Mouse (Mus musculus) embryonic facial prominence, embryonic 13.5 days (tissue): ENCODE data around the gene Clmn. TPM values are rescaled to one million over a fixed set of nuclear protein-coding genes. Genes with fewer than 3 reads are reported as not detected.
A peak's percentile ranks its signal among the peaks of the same experiment; 100 is the strongest.

Source experiments
- ATAC-seq: fragments of 200-750 bp; cut with Nextera tagmentation; 2 replicates; pipeline ENCODE4 v1.8.0; 2017; ENCODE audit warnings: low read depth; ENCODE audit not compliant: insufficient number of reproducible peaks, insufficient read depth, low FRiP score, low TSS enrichment
- H3K27ac ChIP-seq: fragments of 300-500 bp; sonication (generic); 2 replicates; pipeline ENCODE4 v1.5.1; 2015; ENCODE audit warnings: moderate library complexity, mild to moderate bottlenecking, inconsistent platforms
- H3K27me3 ChIP-seq: fragments of 300-500 bp; sonication (generic); 2 replicates; pipeline ENCODE4 v1.6.1; 2015; ENCODE audit warnings: mild to moderate bottlenecking, inconsistent platforms
- H3K36me3 ChIP-seq: fragments of 300-500 bp; sonication (generic); 2 replicates; pipeline ENCODE4 v1.6.1; 2015; ENCODE audit warnings: mild to moderate bottlenecking, inconsistent platforms
- H3K4me1 ChIP-seq: fragments of 300-500 bp; sonication (generic); 2 replicates; pipeline ENCODE4 v1.6.1; 2015; ENCODE audit warnings: inconsistent platforms
- H3K4me2 ChIP-seq: fragments of 300-500 bp; sonication (generic); 2 replicates; pipeline ENCODE4 v1.6.1; 2015; ENCODE audit warnings: moderate library complexity, mild to moderate bottlenecking, inconsistent platforms
- H3K4me3 ChIP-seq: fragments of 300-500 bp; sonication (generic); 2 replicates; pipeline ENCODE4 v1.5.1; 2015; ENCODE audit warnings: mild to moderate bottlenecking, inconsistent platforms
- H3K9ac ChIP-seq: fragments of 300-500 bp; sonication (generic); 2 replicates; pipeline ENCODE4 v1.6.1; 2015; ENCODE audit warnings: mild to moderate bottlenecking, inconsistent platforms
- H3K9me3 ChIP-seq: fragments of 300-500 bp; sonication (generic); 2 replicates; pipeline ENCODE4 v1.6.1; 2016; ENCODE audit warnings: inconsistent platforms
- WGBS: fragments of 180-500 bp; shearing (Covaris S2); methylation state at CpG from one replicate; pipeline ENCODE4 v1.1.7; 2015; ENCODE audit warnings: mixed read lengths; 5-methylcytosine and 5-hydroxymethylcytosine counted together
- polyA plus RNA-seq: library from polyadenylated mRNA; unstranded; fragments of >200 nt; fragmentation: Nextera tagmentation; extraction: Ambion mirVana; gene quantifications from 2 replicates; pipeline ENCODE4 v1.2.1, GENCODE M21; 2015

Gene Clmn
- polyA plus RNA-seq, 1 experiment from 2014 or later = 4.3 TPM

GRCm38 (mm10) chr12:104899161-104899560, 34.3 kb upstream of the Clmn start:
- Histone ChIP-seq H3K4me1 (peaks cover 34% of the 10 kb centered on the region), H3K27ac (no peak overlapping the region), H3K4me2 (no peak overlapping the region), H3K36me3 (no peaks in the 10 kb centered on the region), H3K9me3 (no peaks in the 10 kb centered on the region), H3K27me3 (no peaks in the 10 kb centered on the region; the same call in 1 of the 2 replicates), H3K9ac (0 out of 2 replicates have a peak overlapping the region, but pooled peaks have one; percentile 40), H3K4me3 (no peak overlapping the region)
- no peak for ATAC-seq
- 63% methylated on average over 11 of the region's 11 CpGs for WGBS

- H3K4me3 ChIP-seq = no peak overlapping the region
- H3K4me1 ChIP-seq = peaks cover 29% of the 10 kb centered on the region
- H3K9me3 ChIP-seq = no peaks in the 10 kb centered on the region
- no peak overlapping the region for H3K27ac ChIP-seq
- no peak overlapping the region for H3K9ac ChIP-seq
- WGBS = 69% methylated on average over 9 of the region's 9 CpGs
- ATAC-seq = no peak
- H3K36me3 ChIP-seq = no peaks in the 10 kb centered on the region
- H3K27me3 ChIP-seq = no peaks in the 10 kb centered on the region; the same call in 1 of the 2 replicates
- H3K4me2 ChIP-seq = no peak overlapping the region
Observed at GRCm38 (mm10) chr12:104898718-104899117, 33.8 kb upstream of the Clmn start.

GRCm38 (mm10) chr12:104897051-104897618, 32.3 kb upstream of the Clmn start:
- peak overlapping the region; percentile 64 for H3K27ac ChIP-seq
- WGBS = 46% methylated on average over 8 of the region's 8 CpGs
- no peaks in the 10 kb centered on the region for H3K36me3 ChIP-seq
- H3K9me3 ChIP-seq = no peaks in the 10 kb centered on the region
- no peaks in the 10 kb centered on the region; the same call in 1 of the 2 replicates for H3K27me3 ChIP-seq
- no peak overlapping the region for H3K4me2 ChIP-seq
- peaks cover 27% of the 10 kb centered on the region for H3K4me1 ChIP-seq
- H3K9ac ChIP-seq = no peak overlapping the region
- no peak overlapping the region for H3K4me3 ChIP-seq
- ATAC-seq = peak; percentile 38; the same call in 1 of the 2 replicates

- ATAC-seq = peak; percentile 28; the same call in 1 of the 2 replicates
- Histone ChIP-seq H3K27ac (peak overlapping the region; percentile 64), H3K27me3 (no peaks in the 10 kb centered on the region; the same call in 1 of the 2 replicates), H3K9ac (no peak overlapping the region), H3K4me2 (no peak overlapping the region), H3K4me1 (peaks cover 24% of the 10 kb centered on the region), H3K36me3 (no peaks in the 10 kb centered on the region), H3K4me3 (no peak overlapping the region), H3K9me3 (no peaks in the 10 kb centered on the region)
- WGBS = 52% methylated on average over 16 of the region's 16 CpGs
Observed at GRCm38 (mm10) chr12:104896640-104897039, 31.8 kb upstream of the Clmn start.

- no peak overlapping the region for H3K27ac ChIP-seq
- no peaks in the 10 kb centered on the region for H3K9me3 ChIP-seq
- H3K4me2 ChIP-seq = no peak overlapping the region
- H3K27me3 ChIP-seq = no peaks in the 10 kb centered on the region
- H3K36me3 ChIP-seq = no peaks in the 10 kb centered on the region
- WGBS = 91% methylated on average over 3 of the region's 3 CpGs
- no peak overlapping the region for H3K9ac ChIP-seq
- H3K4me3 ChIP-seq = no peak overlapping the region
- ATAC-seq = no peak
- peaks cover 5% of the 10 kb centered on the region for H3K4me1 ChIP-seq
Observed at GRCm38 (mm10) chr12:104892245-104892644, 27.4 kb upstream of the Clmn start.

- H3K27me3 ChIP-seq = no peaks in the 10 kb centered on the region
- 49% methylated on average over 8 of the region's 8 CpGs for whole genome bisulfite sequencing
- no peak for ATAC-seq
- no peak overlapping the region for H3K4me2 ChIP-seq
- no peaks in the 10 kb centered on the region for H3K4me1 ChIP-seq
- no peak overlapping the region for H3K27ac ChIP-seq
- no peak overlapping the region for H3K9ac ChIP-seq
- H3K9me3 ChIP-seq = no peaks in the 10 kb centered on the region
- H3K4me3 ChIP-seq = no peak overlapping the region
- no peaks in the 10 kb centered on the region for H3K36me3 ChIP-seq
Observed at GRCm38 (mm10) chr12:104890066-104890465, 25.2 kb upstream of the Clmn start.

- H3K4me1 ChIP-seq = no peaks in the 10 kb centered on the region
- no peak overlapping the region for H3K4me2 ChIP-seq
- no peak for ATAC-seq
- H3K9ac ChIP-seq = no peak overlapping the region
- no peaks in the 10 kb centered on the region for H3K27me3 ChIP-seq
- H3K4me3 ChIP-seq = no peak overlapping the region
- H3K36me3 ChIP-seq = no peaks in the 10 kb centered on the region
- H3K9me3 ChIP-seq = no peaks in the 10 kb centered on the region
- H3K27ac ChIP-seq = no peak overlapping the region
- WGBS = 82% methylated on average over 7 of the region's 7 CpGs
Observed at GRCm38 (mm10) chr12:104886104-104886503, 21.2 kb upstream of the Clmn start.

GRCm38 (mm10) chr12:104882533-104882932, 17.7 kb upstream of the Clmn start:
- H3K36me3 ChIP-seq = no peaks in the 10 kb centered on the region
- no peaks in the 10 kb centered on the region for H3K27me3 ChIP-seq
- no peak overlapping the region for H3K4me3 ChIP-seq
- H3K27ac ChIP-seq = no peak overlapping the region
- ATAC-seq = no peak
- peaks cover 6% of the 10 kb centered on the region; the same call in 1 of the 2 replicates for H3K4me1 ChIP-seq
- H3K4me2 ChIP-seq = no peak overlapping the region
- WGBS = 65% methylated on average over 5 of the region's 5 CpGs
- H3K9me3 ChIP-seq = no peaks in the 10 kb centered on the region
- H3K9ac ChIP-seq = no peak overlapping the region

- Histone ChIP-seq H3K4me2 (no peak overlapping the region), H3K4me3 (no peak overlapping the region), H3K9me3 (no peaks in the 10 kb centered on the region), H3K36me3 (no peaks in the 10 kb centered on the region), H3K4me1 (peaks cover 6% of the 10 kb centered on the region; the same call in 1 of the 2 replicates), H3K27ac (no peak overlapping the region), H3K27me3 (no peaks in the 10 kb centered on the region), H3K9ac (no peak overlapping the region)
- ATAC-seq = no peak
- WGBS = 58% methylated on average over 2 of the region's 2 CpGs
Observed at GRCm38 (mm10) chr12:104882061-104882460, 17.2 kb upstream of the Clmn start.

GRCm38 (mm10) chr12:104881518-104882060, 16.7 kb upstream of the Clmn start:
- Histone ChIP-seq H3K36me3 (no peaks in the 10 kb centered on the region), H3K4me2 (no peak overlapping the region), H3K9me3 (no peaks in the 10 kb centered on the region), H3K27ac (no peak overlapping the region), H3K9ac (no peak overlapping the region), H3K4me3 (no peak overlapping the region), H3K27me3 (0 out of 2 replicates have a peak, but pooled peaks cover under 1% of the 10 kb centered on the region), H3K4me1 (peaks cover 6% of the 10 kb centered on the region; the same call in 1 of the 2 replicates)
- 72% methylated on average over 4 of the region's 4 CpGs for WGBS
- no peak for ATAC-seq

- Histone ChIP-seq H3K27ac (no peak overlapping the region), H3K9ac (no peak overlapping the region), H3K27me3 (0 out of 2 replicates have a peak, but pooled peaks cover 3% of the 10 kb centered on the region), H3K4me1 (peaks cover 6% of the 10 kb centered on the region; the same call in 1 of the 2 replicates), H3K4me2 (no peak overlapping the region), H3K9me3 (no peaks in the 10 kb centered on the region), H3K4me3 (no peak overlapping the region), H3K36me3 (no peaks in the 10 kb centered on the region)
- WGBS = 33% methylated on average over 12 of the region's 12 CpGs
- ATAC-seq = no peak
Observed at GRCm38 (mm10) chr12:104880367-104880766, 15.5 kb upstream of the Clmn start.

GRCm38 (mm10) chr12:104879577-104879989, 14.7 kb upstream of the Clmn start:
- ATAC-seq = no peak
- Histone ChIP-seq H3K4me2 (no peak overlapping the region), H3K4me1 (peaks cover 6% of the 10 kb centered on the region; the same call in 1 of the 2 replicates), H3K27ac (no peak overlapping the region), H3K27me3 (0 out of 2 replicates have a peak, but pooled peaks cover 3% of the 10 kb centered on the region), H3K4me3 (no peak overlapping the region), H3K9ac (no peak overlapping the region), H3K36me3 (no peaks in the 10 kb centered on the region), H3K9me3 (no peaks in the 10 kb centered on the region)
- 76% methylated on average over 10 of the region's 10 CpGs for WGBS
